Mouse (Mus musculus): ENCODE measurements around the gene Rab40c. TPM values are rescaled to one million over a fixed set of nuclear protein-coding genes. Genes with fewer than 3 reads are reported as not detected.
"Not testable (repeated sequence)": the region's sequence is repeated elsewhere in the genome, so short reads cannot be mapped to it uniquely, and the experiment has no call there.

Gene Rab40c
- polyA plus RNA-seq, 1 experiment: 74.6 TPM

- H3K4me1 ChIP-seq (ENCODE audit: control insufficient read depth, insufficient read depth, low read length): peaks cover 28% of the 10 kb centered on the region
- WGBS: 86% methylated on average over 3 of the region's 3 CpGs
- no peak overlapping the region for H3K4me3 ChIP-seq (replicated peaks; ENCODE audit: insufficient read depth, low read depth, low read length)
- no peak for DNase-seq
- H3K27ac ChIP-seq (ENCODE audit: insufficient read depth, low read length): no peak overlapping the region
- H3K27me3 ChIP-seq (ENCODE audit: control insufficient read depth, insufficient read depth, low read length): no peaks in the 10 kb centered on the region
- TF ChIP-seq POLR2A (IDR thresholded peaks at IDR 0.05; ENCODE audit: borderline replicate concordance, insufficient read depth, low read length) (no peak), CTCF (IDR thresholded peaks at IDR 0.05; ENCODE audit: borderline replicate concordance, insufficient read depth, low read depth, low read length) (no peak)
These were observed 42.5 kb downstream of the Rab40c start for GRCm38 (mm10) chr17:25877025-25877424.

DNA sequence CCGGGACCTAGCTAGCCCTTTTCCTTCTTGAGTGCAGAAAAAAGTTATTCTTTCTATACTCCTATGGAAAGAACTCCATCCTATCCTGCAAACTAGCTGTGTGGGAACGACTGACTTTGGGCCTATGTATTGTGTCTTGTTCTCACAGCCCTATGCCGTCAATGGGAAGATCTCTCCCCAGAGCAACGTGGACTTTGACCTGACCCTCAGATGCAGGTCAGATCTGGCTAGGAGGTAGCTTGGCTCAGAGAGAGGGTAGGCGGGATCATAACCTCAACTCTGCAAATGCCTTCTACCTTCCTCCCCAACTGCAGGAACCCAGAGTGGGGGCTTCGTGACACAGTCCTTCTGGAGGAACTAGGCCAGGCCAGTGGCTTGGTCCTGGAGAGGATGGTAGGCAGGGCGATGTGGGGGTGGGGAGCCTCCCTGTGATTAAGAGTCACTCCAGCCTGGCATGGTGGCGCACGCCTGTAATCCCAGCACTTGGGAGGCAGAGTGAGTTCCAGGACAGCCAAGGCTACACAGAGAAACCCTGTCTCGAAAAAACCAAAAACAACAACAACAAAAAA lies 43.1 kb downstream of the Rab40c start:
- no peak for TF ChIP-seq CTCF (IDR thresholded peaks at IDR 0.05; ENCODE audit: borderline replicate concordance, insufficient read depth, low read depth, low read length)
- no peak for TF ChIP-seq POLR2A (IDR thresholded peaks at IDR 0.05; ENCODE audit: borderline replicate concordance, insufficient read depth, low read length)
- Histone ChIP-seq H3K27me3 (ENCODE audit: control insufficient read depth, insufficient read depth, low read length) (no peaks in the 10 kb centered on the region), H3K4me1 (ENCODE audit: control insufficient read depth, insufficient read depth, low read length) (peaks cover 28% of the 10 kb centered on the region), H3K27ac (ENCODE audit: insufficient read depth, low read length) (no peak overlapping the region), H3K4me3 (replicated peaks; ENCODE audit: insufficient read depth, low read depth, low read length) (peak overlapping the region; percentile 96)
- 43% methylated on average over 10 of the region's 10 CpGs for WGBS
- no peak for DNase-seq

DNA sequence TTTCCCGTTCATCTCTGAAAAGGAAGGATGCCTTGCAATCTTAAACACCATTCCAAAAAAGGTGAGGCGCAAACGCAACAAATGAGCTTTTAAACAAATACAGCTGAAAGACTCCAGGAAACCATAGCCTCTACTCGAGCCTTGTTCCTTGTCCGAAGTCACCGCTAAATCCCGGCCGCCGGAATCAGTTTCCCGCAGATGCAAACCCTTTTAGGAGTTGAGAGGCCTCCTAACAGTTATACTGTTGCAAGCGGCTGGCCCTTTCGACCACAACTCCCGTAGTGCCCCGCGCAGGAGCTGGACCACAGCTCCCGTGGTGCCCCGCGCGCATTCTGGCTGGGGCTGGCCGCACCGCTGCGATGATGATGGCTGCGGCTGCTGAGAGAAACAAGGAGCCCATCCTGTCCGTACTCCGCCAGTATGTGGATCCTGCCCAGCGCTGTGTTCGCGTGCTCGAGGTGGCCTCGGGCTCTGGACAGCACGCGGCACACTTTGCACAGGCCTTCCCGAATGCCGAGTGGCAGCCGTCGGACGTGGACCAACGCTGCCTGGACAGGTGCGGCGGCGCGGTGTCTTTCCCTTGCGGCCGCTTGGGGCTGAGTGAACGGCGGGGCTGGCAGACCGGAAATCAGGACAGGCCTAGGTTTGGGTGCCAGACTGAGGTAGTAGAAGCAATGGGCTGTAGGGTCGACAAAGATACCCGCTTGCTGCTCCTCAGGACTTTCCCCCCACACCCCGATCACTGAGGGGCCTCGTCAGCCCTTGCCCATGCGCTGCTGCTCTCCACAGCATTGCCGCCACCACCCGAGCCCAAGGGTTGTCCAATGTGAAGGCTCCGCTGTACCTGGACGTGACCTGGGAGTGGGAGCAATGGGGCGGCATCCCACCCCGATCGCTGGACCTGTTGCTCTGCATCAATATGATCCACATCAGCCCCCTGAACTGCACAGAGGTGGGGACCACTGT lies 44.1 kb downstream of the Rab40c start:
- Histone ChIP-seq H3K27me3 (ENCODE audit: control insufficient read depth, insufficient read depth, low read length) (no peaks in the 10 kb centered on the region), H3K4me1 (ENCODE audit: control insufficient read depth, insufficient read depth, low read length) (peaks cover 21% of the 10 kb centered on the region), H3K4me3 (replicated peaks; ENCODE audit: insufficient read depth, low read depth, low read length) (peak overlapping the region; percentile 96), H3K27ac (ENCODE audit: insufficient read depth, low read length) (peak overlapping the region; percentile 74)
- TF ChIP-seq POLR2A (IDR thresholded peaks at IDR 0.05; ENCODE audit: borderline replicate concordance, insufficient read depth, low read length) (peak; percentile 99), CTCF (IDR thresholded peaks at IDR 0.05; ENCODE audit: borderline replicate concordance, insufficient read depth, low read depth, low read length) (no peak)
- peak; percentile 92 to 93 for DNase-seq
- under 1% methylated on average over 59 of the region's 59 CpGs for WGBS

DNA sequence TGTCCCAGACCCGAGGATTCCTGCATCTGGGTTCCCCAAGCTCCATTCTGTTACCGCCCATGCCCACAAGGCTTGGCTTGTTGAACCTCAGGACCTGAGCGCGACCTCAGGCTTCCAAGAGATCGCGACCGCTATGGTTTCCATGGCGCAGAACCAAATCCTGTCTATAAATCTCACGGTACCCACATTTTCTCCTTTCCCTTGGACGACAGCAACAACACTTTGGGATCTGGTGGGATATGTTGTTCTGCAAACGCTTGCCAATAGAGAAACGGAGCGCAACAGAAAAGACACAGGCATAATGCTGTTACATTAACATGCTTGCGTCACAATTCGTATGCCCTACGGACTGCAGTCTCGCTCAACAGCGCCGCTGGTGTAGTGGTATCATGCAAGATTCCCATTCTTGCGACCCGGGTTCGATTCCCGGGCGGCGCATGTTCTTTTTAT lies 44.8 kb downstream of the Rab40c start, which contains the start of gene Mettl26:
Gene Mettl26 (plus strand): TSS at position 354 of the 450 bp plus-strand sequence.
- Histone ChIP-seq H3K27me3 (ENCODE audit: control insufficient read depth, insufficient read depth, low read length) (no peaks in the 10 kb centered on the region), H3K4me3 (replicated peaks; ENCODE audit: insufficient read depth, low read depth, low read length) (peak within 1 kb of the TSS; percentile 96), H3K27ac (ENCODE audit: insufficient read depth, low read length) (peak within 1 kb of the TSS; percentile 74), H3K4me1 (ENCODE audit: control insufficient read depth, insufficient read depth, low read length) (peaks cover 13% of the 10 kb centered on the region)
- 0 out of 2 replicates have a peak, but pooled peaks have one; percentile 7 for TF ChIP-seq CTCF (IDR thresholded peaks at IDR 0.05; ENCODE audit: borderline replicate concordance, insufficient read depth, low read depth, low read length)
- no peak for TF ChIP-seq POLR2A (IDR thresholded peaks at IDR 0.05; ENCODE audit: borderline replicate concordance, insufficient read depth, low read length)
- under 1% methylated on average over 25 of the region's 25 CpGs for WGBS
- peak; percentile 87 to 97 for DNase-seq

DNA sequence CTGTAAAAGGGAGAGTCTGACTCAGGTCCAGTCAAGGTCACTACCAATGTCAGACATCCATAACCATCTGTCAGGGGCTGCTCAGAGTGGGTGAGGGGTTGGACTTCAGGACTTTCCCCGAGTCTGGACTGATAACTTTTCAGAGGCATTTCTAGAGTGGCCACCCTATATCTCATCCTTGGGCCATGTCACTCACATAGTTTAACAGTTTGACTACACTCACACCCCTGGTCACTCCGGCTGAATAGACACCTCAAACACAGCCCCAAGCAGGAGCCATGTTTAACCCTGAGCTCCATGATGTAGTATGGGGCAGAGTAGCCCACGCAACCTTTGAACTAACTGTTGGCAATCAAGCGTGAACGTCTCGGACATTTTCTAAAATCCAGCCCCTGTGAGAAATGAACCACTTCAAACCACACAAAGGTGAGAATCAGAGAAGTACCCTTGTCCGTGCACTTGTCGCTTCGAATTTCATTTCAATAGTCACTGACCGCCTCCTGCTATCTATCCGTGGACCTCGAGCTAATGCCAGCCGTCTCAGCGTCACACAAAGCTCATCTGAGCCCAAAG lies 45.3 kb downstream of the Rab40c start:
- Histone ChIP-seq H3K27me3 (ENCODE audit: control insufficient read depth, insufficient read depth, low read length) (no peaks in the 10 kb centered on the region), H3K4me1 (ENCODE audit: control insufficient read depth, insufficient read depth, low read length) (peaks cover 12% of the 10 kb centered on the region), H3K4me3 (replicated peaks; ENCODE audit: insufficient read depth, low read depth, low read length) (peak overlapping the region; percentile 96), H3K27ac (ENCODE audit: insufficient read depth, low read length) (peak overlapping the region; percentile 67)
- DNase-seq: no peak
- no peak for TF ChIP-seq POLR2A (IDR thresholded peaks at IDR 0.05; ENCODE audit: borderline replicate concordance, insufficient read depth, low read length)
- no peak for TF ChIP-seq CTCF (IDR thresholded peaks at IDR 0.05; ENCODE audit: borderline replicate concordance, insufficient read depth, low read depth, low read length)
- 10% methylated on average over 14 of the region's 14 CpGs for WGBS

GRCm38 (mm10) chr17:25873405-25874147 lies 46.0 kb downstream of the Rab40c start:
- no peak overlapping the region for H3K4me3 ChIP-seq (replicated peaks; ENCODE audit: insufficient read depth, low read depth, low read length)
- 84% methylated on average over 11 of the region's 11 CpGs for WGBS
- H3K27me3 ChIP-seq (ENCODE audit: control insufficient read depth, insufficient read depth, low read length): no peaks in the 10 kb centered on the region
- no peak for TF ChIP-seq CTCF (IDR thresholded peaks at IDR 0.05; ENCODE audit: borderline replicate concordance, insufficient read depth, low read depth, low read length)
- no peak for TF ChIP-seq POLR2A (IDR thresholded peaks at IDR 0.05; ENCODE audit: borderline replicate concordance, insufficient read depth, low read length)
- no peak for DNase-seq
- no peak overlapping the region for H3K27ac ChIP-seq (ENCODE audit: insufficient read depth, low read length)
- H3K4me1 ChIP-seq (ENCODE audit: control insufficient read depth, insufficient read depth, low read length): peaks cover 16% of the 10 kb centered on the region

GRCm38 (mm10) chr17:25872676-25873075 lies 46.9 kb downstream of the Rab40c start:
- TF ChIP-seq CTCF (IDR thresholded peaks at IDR 0.05; ENCODE audit: borderline replicate concordance, insufficient read depth, low read depth, low read length) (no peak), POLR2A (IDR thresholded peaks at IDR 0.05; ENCODE audit: borderline replicate concordance, insufficient read depth, low read length) (no peak)
- H3K27ac ChIP-seq (ENCODE audit: insufficient read depth, low read length): no peak overlapping the region
- no peak overlapping the region for H3K4me3 ChIP-seq (replicated peaks; ENCODE audit: insufficient read depth, low read depth, low read length)
- no peak for DNase-seq
- 85% methylated on average over 3 of the region's 3 CpGs for WGBS
- no peaks in the 10 kb centered on the region for H3K27me3 ChIP-seq (ENCODE audit: control insufficient read depth, insufficient read depth, low read length)
- peaks cover 16% of the 10 kb centered on the region for H3K4me1 ChIP-seq (ENCODE audit: control insufficient read depth, insufficient read depth, low read length)

DNA sequence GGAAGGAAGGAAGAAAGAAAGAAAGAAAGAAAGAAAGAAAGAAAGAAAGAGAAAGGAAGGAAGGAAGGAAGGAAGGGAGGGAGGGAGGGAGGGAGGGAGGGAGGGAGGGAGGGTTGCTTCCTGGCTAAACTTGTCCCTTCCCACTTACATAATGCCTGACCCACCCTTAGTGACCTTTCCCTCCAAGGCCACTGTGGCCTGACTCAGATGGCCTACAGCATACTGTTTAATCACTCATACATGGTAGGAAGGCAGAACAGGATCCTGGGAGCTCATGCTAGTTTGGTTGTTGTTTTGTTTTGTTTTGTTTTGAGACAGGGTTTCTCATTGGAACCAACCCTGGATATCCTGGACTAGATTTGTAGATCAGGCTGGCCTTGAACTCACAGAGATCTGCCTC lies 48.0 kb downstream of the Rab40c start:
- H3K27ac ChIP-seq (ENCODE audit: insufficient read depth, low read length); H3K27me3 ChIP-seq (ENCODE audit: control insufficient read depth, insufficient read depth, low read length); H3K4me3 ChIP-seq (replicated peaks; ENCODE audit: insufficient read depth, low read depth, low read length); DNase-seq: not testable (repeated sequence)
- H3K4me1 ChIP-seq (ENCODE audit: control insufficient read depth, insufficient read depth, low read length): peaks cover 15% of the 10 kb centered on the region
